Mouse (Mus musculus): Measurements from ENCODE around the gene Upp2.

Upp2 gene

GRCm38 (mm10) chr2:58551866-58552265 is 15.2 kb upstream of the Upp2 start:
- DNase-seq (ENCODE audit: low spot score in 2 of 2), result no peak

- DNase-seq (ENCODE audit: low spot score in 2 of 2), result no peak
Observed at GRCm38 (mm10) chr2:58552296-58552695, 14.8 kb upstream of the Upp2 start.

GRCm38 (mm10) chr2:58557045-58557845 is 9.9 kb upstream of the Upp2 start:
- no peak for DNase-seq (ENCODE audit: low spot score in 2 of 2)

GRCm38 (mm10) chr2:58562137-58562536 is 5.0 kb upstream of the Upp2 start:
- no peak for DNase-seq (ENCODE audit: low spot score in 2 of 2)

GRCm38 (mm10) chr2:58565267-58565666 is 1.8 kb upstream of the Upp2 start:
- peak in 1 of 2 experiments; percentile 68 for DNase-seq (ENCODE audit: low spot score in 2 of 2)

- no peak for DNase-seq (ENCODE audit: low spot score in 2 of 2)
Observed at GRCm38 (mm10) chr2:58566049-58566409, 1.1 kb upstream of the Upp2 start.

GRCm38 (mm10) chr2:58566410-58567065 is 560 bp upstream of the Upp2 start:
- peak in 1 of 2 experiments; percentile 44 for DNase-seq (ENCODE audit: low spot score in 2 of 2)

DNA sequence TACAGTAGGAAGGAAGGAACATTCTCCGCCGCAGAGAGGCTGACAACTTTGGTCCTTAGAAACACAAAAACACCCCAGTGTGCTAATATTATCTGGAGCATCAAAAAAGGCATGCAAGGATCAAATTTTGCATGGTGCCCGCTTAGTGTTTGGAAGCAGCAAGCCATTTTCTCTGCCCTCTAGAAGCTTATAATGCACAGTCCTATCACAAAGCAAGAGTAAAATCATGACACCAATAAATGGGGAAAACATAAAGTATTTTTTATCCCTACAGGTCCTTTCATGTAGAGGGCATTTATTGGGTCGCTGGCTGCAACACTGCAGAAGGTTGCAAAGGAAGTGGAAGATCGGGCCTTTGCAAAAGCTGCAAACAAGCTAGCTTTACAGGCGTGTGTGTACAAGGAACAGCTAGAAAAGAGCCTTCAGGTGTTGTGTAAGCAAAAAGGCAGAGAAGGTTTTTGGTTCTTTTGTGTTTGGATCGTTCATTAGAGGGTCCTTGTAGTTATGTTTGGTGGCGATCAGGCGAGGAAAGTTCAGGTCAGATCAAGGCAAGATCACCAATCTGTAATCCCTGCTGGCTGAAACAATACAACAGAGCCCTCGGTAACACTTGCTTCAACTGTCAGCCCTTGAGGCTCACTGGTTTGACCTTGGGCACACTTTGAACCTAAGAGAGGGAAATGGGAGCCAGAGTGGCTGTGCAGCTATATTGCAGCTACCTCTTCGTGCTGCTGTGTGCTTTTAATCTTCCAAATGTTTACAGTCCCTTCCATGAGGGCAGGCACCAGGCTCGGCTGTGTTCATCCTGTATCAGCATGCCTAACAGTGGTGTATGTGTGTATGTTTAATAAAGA is 995 bp downstream of the Upp2 start:
- DNase-seq (ENCODE audit: low spot score in 2 of 2), result no peak

- DNase-seq (ENCODE audit: low spot score in 2 of 2), result no peak
Observed at GRCm38 (mm10) chr2:58568841-58569645, 1.9 kb downstream of the Upp2 start.

DNA sequence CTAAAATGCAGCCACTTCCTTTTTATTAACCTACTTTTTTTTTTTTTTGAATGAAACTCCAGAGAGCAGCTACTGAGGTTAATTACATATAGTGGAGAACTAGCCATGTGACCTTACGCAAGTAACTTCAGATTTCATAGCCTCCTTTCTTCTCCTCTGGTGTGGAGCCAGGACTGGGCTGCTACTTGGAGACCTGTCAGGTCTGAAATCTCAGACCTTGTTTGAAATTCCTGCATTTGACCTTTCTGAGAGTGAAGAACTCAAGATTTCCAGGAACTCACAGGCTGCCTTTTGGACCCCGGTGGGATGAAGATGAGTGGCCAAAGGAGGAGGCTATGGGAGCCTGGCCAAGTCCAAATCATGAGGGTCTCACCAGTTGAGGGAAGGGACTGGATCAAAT is 7.1 kb downstream of the Upp2 start:
- no peak for DNase-seq (ENCODE audit: low spot score in 2 of 2)

DNA sequence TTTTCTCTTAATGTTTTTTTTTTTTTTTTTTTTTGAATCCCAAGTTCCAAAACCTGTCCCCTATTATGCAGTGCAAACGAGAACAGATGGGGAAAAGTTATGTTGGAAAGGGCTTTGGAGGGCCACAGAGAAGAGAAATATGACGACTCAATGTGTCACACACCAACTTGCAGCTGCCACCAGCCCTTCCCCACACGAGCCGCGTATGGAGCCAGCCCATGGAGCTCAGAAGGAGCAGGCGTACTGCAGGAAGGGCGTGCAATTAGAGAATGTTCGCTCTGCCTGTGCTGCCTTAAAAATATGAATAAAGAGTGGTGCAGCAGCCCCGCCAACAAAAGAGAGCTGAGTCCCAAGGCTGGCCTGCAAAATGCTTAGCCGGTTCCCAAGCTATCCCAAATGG is 19.2 kb downstream of the Upp2 start:
- peak in 1 of 2 experiments; percentile 75 for DNase-seq (ENCODE audit: low spot score in 2 of 2)

GRCm38 (mm10) chr2:58589637-58590036 is 22.5 kb downstream of the Upp2 start:
- DNase-seq (ENCODE audit: low spot score in 2 of 2), result peak in 1 of 2 experiments; percentile 69

GRCm38 (mm10) chr2:58590055-58590454 is 23.0 kb downstream of the Upp2 start:
- DNase-seq (ENCODE audit: low spot score in 2 of 2), result no peak

DNA sequence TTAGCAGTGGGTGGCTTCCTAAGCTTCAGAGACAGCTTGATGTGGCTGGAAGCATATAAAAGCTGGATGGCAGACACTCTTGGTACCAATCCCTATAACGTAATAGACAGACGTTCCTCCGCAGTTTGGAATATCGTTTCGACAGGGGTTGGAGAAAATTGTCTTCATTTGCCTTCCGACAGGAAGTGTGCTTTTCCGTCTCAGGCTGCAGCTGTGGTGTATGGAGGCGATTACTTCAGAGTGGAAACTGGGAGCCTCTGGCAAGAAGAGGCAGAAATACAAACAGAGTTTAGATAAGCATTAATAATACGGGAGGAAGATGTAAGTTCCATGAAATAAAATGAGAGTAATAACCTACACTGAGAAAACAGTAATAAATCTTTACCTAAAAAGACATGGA is 28.3 kb downstream of the Upp2 start:
- no peak for DNase-seq (ENCODE audit: low spot score in 2 of 2)

DNA sequence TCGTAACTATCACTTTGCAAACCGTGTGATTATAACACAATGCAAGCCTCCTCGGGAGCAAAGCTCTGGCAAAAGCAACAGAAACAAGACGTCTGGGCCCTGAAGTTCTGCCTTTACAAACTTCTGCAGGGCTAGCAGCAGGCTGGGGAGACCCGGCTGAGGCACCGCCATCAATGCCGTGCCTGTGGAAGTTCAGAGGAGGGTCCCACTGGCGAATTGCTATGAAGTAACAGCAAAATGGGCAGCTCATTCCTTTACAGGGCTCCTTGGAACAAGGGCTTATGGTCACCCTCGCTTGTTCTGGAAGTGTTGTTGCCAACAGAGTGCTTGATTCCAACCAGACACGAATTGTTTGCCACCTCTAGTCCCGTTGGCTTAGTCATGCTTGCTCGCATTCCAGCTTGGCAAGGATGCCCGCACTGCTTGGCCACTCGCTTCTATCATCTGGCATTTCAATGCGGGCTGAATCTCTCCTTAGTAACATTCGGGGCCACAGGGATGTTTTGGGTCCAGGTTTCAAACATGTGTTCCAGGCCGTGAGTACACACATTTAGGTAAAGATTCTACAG is 29.8 kb downstream of the Upp2 start:
- peak in 1 of 2 experiments; percentile 55 for DNase-seq (ENCODE audit: low spot score in 2 of 2)

DNA sequence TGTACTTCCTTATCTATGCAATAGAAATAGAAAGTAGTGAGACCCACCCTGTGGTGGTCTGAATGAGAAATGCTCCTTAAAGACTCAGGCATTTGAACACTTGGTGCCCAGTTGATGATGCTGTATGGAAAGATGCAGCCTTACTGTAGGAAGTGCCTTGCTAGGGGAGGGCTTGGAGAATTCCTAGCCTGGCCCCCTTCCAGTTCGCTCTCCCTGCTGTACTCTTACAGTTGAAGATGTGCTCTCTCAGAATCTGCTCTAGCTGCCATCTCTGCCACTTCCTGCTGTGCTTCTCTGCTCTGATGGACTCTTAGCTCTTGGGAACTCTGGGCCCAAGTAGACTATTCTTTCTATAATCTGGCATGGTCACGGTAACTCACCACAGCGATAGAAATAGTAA is 30.5 kb downstream of the Upp2 start:
- no peak for DNase-seq (ENCODE audit: low spot score in 2 of 2)

DNA sequence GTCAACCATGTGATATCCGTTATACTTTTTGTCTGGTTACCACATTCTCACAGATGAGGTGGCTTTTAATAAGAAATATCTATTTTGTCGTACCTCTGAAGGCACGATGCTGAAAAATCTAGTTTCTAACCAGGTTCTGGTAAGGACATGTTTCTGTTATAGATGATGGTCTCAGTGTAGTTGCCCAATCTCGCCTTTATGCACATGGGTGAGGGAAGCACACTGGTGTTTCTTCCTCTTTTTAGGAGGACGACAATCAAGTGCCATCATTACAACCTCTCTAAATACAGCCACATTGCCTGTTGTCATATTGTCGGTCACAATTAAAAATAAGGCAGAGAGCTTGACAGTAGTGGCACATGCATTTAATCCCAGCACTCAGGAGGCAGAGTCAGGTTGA is 32.5 kb downstream of the Upp2 start:
- DNase-seq (ENCODE audit: low spot score in 2 of 2), result no peak

DNA sequence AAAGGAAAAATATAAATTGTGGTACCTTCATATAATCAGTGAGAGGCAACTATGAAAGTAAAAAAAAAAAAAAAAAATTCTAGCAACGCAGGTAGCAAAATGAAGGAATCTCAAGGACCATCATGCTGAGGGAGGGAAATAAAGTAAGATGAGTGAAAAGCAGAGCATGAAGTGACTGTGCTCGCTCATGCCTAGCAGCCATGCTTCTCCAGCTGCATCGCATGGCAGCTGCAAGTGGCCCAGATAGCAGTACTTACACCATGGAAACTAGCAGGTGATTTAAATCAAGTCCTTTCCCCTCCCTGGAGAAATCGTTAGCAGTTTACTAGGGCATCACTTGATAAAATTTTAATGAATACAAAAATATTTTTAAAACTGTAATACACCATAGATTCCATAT is 34.3 kb downstream of the Upp2 start:
- DNase-seq (ENCODE audit: low spot score in 2 of 2), result no peak

- DNase-seq (ENCODE audit: low spot score in 2 of 2), result no peak
Observed at GRCm38 (mm10) chr2:58603379-58603778, 36.3 kb downstream of the Upp2 start.

DNA sequence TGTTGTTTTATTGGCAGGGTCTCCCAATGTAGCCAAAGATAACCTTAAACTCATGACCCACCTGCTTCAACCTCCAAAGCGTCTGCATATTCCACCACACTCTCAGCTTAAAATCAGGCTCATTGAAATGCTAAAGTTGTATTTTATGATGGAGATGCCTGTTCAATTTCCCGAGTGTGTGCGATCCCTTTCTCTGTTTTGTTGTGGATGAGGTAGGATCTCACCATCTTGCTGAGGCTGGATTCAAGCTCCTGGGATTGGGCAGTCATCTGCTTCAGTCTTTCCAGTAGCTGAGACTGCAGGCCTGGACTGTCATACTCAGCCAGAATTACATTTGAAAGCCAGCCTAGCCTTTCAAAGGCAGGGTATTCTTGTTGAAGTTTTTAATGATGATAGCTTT is 37.7 kb downstream of the Upp2 start:
- no peak for DNase-seq (ENCODE audit: low spot score in 2 of 2)

GRCm38 (mm10) chr2:58613720-58614119 is 46.6 kb downstream of the Upp2 start:
- peak in 1 of 2 experiments; percentile 28 for DNase-seq (ENCODE audit: low spot score in 2 of 2)

All from left cerebral cortex, adult 9 months (tissue).